Mouse (Mus musculus) limb, embryonic 14.5 days (tissue): ENCODE data around the gene Fam110a. TPM values are rescaled to one million over a fixed set of nuclear protein-coding genes. Genes with fewer than 3 reads are reported as not detected.

Experiments
- ATAC-seq: fragments of 200-750 bp; cut with Nextera tagmentation; 2 replicates; pipeline ENCODE4 v1.8.0; 2017; ENCODE audit warnings: low read depth, moderate number of reproducible peaks, moderate TSS enrichment; ENCODE audit not compliant: low FRiP score
- DNase-seq: peaks from one replicate; pipeline ENCODE4 v3.0.0-alpha.2; 2015; ENCODE audit warnings: low spot score
- H3K27ac ChIP-seq: fragments of 300-500 bp; sonication (generic); replicated peaks from 2 replicates; pipeline ENCODE4 v1.5.1; 2014; ENCODE audit warnings: low read depth, mild to moderate bottlenecking, low read length, moderate library complexity, mixed read lengths
- H3K27me3 ChIP-seq: fragments of 300-500 bp; sonication (generic); 2 replicates; pipeline ENCODE4 v1.6.1; 2014; ENCODE audit warnings: low read length, mixed read lengths; ENCODE audit not compliant: control insufficient read depth, insufficient read depth
- H3K36me3 ChIP-seq: fragments of 300-500 bp; sonication (generic); 2 replicates; pipeline ENCODE4 v1.6.1; 2014; ENCODE audit warnings: mild to moderate bottlenecking, low read length, moderate library complexity, mixed read lengths; ENCODE audit not compliant: control insufficient read depth, insufficient read depth
- H3K4me1 ChIP-seq: fragments of 300-500 bp; sonication (generic); 2 replicates; pipeline ENCODE4 v1.6.1; 2014; ENCODE audit warnings: antibody characterized with exemption, low read length, mixed read lengths; ENCODE audit not compliant: control insufficient read depth, insufficient read depth
- H3K4me2 ChIP-seq: fragments of 300-500 bp; sonication (generic); replicated peaks from 2 replicates; pipeline ENCODE4 v1.6.1; 2014; ENCODE audit warnings: low read depth, mild to moderate bottlenecking, low read length, moderate library complexity; ENCODE audit not compliant: severe bottlenecking
- H3K4me3 ChIP-seq: fragments of 300-500 bp; sonication (generic); replicated peaks from 2 replicates; pipeline ENCODE4 v1.5.1; 2014; ENCODE audit warnings: low read length
- H3K9ac ChIP-seq: fragments of 300-500 bp; sonication (generic); 2 replicates; pipeline ENCODE4 v1.6.1; 2014; ENCODE audit warnings: mild to moderate bottlenecking, low read depth, low read length, moderate library complexity; ENCODE audit not compliant: severe bottlenecking
- H3K9me3 ChIP-seq: fragments of 300-500 bp; sonication (generic); 2 replicates; pipeline ENCODE4 v1.6.1; 2016; ENCODE audit warnings: low read length; ENCODE audit not compliant: control insufficient read depth
- POLR2A ChIP-seq: fragments of 200-500 bp; IDR thresholded peaks from 2 replicates; pipeline ENCODE4 v1.8.0; 2012; ENCODE audit warnings: inconsistent platforms, mild to moderate bottlenecking, moderate library complexity, borderline replicate concordance; ENCODE audit not compliant: insufficient read depth, insufficient read length; ENCODE audit errors: extremely low read depth
- WGBS: fragments of 180-500 bp; shearing (Covaris S2); extraction: QIAGEN DNeasy Blood & Tissue Kit; methylation state at CpG from one replicate; pipeline ENCODE4 v1.1.7; 2014; 5-methylcytosine and 5-hydroxymethylcytosine counted together
- polyA plus RNA-seq, 2 experiments: library from polyadenylated mRNA; depleted of rRNA in 1 of 2; stranded (reverse) in 1 of 2; unstranded in 1 of 2; fragments of >200 nt; fragmentation: Nextera tagmentation in 1 of 2; extraction: Ambion mirVana in 1 of 2; gene quantifications; 2 replicates each; pipeline versions ENCODE4 v1.2.1 to v1.2.3; 2012 to 2014

Gene Fam110a
- polyA plus RNA-seq, 2 experiments, result 14.6 to 23.5 TPM

DNA sequence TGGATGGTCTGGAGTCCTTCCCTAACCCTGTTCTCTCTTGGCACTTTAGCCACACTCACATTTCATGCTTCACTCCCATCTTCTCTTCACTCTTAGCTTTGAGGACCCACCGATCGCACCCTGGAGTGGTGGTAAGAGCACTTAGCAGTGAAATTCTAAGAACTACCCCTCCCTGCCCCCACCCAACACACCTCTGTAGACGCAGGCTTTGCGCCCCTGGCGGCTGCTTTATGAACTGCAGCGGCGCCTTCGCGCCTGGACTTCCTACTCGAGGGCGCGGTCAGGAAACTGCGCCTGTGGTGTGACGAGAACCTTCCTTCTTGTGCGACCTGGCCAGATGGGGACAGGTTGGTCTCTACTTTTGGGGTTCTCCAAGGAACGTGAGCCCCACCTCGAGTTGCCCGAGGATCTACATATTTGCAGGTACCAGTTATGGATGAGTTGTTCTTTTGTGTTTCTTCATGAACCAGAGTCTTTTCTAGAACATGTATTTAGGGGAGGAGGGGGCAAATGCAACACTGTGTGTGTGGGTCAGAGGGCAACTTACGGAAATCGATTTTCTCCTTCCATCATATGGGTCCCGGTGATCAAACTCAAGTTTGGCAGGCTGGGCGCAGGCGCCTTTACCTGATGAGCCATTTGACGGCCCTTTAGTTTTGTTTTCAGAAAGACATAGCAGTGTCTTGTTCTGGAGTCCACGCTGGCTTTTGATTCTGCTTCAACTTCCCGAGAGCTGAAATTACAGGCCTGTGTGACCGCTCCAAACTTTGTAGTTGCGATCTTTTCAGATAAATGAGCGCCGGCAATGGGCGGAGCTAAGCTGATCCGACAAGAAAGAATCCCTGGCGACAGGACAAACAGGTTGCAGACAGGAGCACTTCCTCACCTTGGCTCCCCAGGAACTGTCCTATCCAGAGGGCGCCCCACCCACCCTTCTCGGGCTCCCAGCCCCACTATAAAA, 16.5 kb upstream of the Fam110a start, which contains the start of gene Slc52a3:
TSS of gene Slc52a3 (plus strand) at position 283 of the 961 bp plus-strand sequence.
- peak; percentile 76 for DNase-seq
- peaks cover 40% of the 10 kb centered on the region for H3K27me3 ChIP-seq

DNA sequence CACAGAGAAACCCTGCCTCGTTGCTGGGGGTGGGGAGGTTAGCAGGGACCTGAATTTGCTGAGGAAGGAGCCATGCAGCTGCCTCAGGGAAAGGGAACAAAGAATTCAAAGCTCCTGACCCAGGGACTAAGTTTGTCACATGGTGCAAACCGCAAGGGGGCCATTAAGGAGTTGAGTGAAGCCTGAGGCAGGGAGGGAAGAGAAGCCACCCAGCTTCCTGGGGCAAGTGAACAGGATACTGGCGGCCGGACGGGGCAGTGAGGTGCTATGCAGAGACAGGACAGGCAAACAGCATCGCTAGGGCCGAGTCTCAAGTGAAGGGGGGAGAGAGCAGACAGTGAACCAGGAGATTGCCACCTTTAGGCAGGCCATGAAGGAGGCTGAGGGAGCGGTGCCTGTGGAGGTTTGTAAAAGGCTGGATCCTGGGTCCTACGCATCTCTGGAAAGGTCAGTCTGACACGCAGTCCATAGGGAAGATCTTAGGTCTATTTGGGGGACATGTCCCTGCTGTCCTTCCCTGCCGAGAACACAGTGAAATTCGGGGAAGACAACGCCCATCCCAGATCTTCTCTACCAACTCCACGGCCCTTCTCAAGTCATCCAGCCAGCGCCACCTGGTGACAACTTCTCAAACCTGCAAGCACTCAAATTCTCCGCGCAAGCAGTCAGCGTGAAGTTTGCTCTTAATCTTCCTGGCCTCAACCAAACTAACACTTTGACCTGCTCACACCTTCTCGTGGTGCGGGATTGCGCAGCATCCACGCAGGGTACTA, 14.5 kb upstream of the Fam110a start:
- Histone ChIP-seq H3K4me3 (0 out of 2 replicates have a peak overlapping the region, but pooled peaks have one; percentile 12), H3K27ac (no peak overlapping the region), H3K4me1 (no peaks in the 10 kb centered on the region), H3K27me3 (peaks cover 25% of the 10 kb centered on the region), H3K4me2 (peak overlapping the region; percentile 38), H3K9ac (no peak overlapping the region), H3K9me3 (no peaks in the 10 kb centered on the region), H3K36me3 (no peaks in the 10 kb centered on the region)
- ATAC-seq (peak; percentile 58; the same call in 1 of the 2 replicates), DNase-seq (peak; percentile 71)
- 6% methylated on average over 21 of the region's 22 CpGs for WGBS
- no peak for TF ChIP-seq POLR2A

More for the DNA sequence above, 16.5 kb upstream of the Fam110a start, which contains the start of gene Slc52a3:
- peak; percentile 49 for ATAC-seq
- Histone ChIP-seq H3K27ac (no peak within 1 kb of the TSS), H3K4me2 (peak within 1 kb of the TSS; percentile 25; the same call in 1 of the 2 replicates), H3K36me3 (no peaks in the 10 kb centered on the region), H3K9ac (no peak within 1 kb of the TSS), H3K9me3 (no peaks in the 10 kb centered on the region), H3K4me3 (peak within 1 kb of the TSS; percentile 19), H3K4me1 (no peaks in the 10 kb centered on the region)
- WGBS, result 8% methylated on average over 35 of the region's 35 CpGs
- TF ChIP-seq POLR2A, result no peak

DNA sequence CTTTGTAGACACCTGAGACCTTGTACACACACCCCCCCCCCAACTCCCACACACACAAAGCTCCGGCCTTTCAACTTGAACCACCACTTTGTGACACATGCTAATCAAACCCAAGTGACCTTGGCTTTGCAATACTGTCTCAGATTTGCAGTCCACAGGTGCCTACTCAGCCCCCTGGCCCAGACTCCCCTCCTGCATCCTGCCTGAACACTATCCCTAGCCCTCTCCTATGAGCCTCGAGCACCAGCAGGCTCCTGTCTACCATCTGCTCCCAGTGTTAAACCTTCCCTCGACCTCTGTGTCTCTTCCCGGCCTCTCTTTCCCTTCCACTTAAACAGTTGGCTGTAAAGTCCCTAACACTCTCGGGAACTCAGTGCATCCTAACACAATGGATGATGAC, 11.4 kb upstream of the Fam110a start:
- WGBS, result 37% methylated on average over 5 of the region's 5 CpGs
- Histone ChIP-seq H3K4me3 (no peak overlapping the region), H3K9me3 (no peaks in the 10 kb centered on the region), H3K27me3 (peaks cover 10% of the 10 kb centered on the region), H3K4me2 (no peak overlapping the region), H3K27ac (no peak overlapping the region), H3K9ac (no peak overlapping the region), H3K4me1 (no peaks in the 10 kb centered on the region), H3K36me3 (no peaks in the 10 kb centered on the region)
- DNase-seq (no peak), ATAC-seq (no peak)
- no peak for TF ChIP-seq POLR2A

DNA sequence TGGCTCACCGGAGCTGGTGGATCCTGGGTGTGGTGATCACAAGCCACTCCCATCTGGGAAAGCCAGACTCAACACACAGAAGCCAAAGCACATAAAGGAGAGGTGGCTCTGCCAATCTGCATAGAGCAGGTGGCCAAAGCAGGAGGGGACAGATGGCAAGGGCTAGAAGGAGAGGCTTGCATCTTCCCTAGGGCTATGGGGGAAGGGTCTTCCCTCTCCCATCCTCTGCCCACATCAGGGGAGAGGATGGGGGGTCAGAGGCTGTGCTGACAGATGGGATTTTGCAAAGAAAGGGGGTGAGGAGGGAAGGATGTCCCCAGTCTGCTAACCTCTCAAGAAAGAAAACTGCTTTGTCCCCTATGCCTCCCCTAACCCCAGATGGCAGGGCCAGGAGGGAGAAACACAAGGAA, 11.0 kb upstream of the Fam110a start:
- Histone ChIP-seq H3K36me3 (no peaks in the 10 kb centered on the region), H3K4me3 (no peak overlapping the region), H3K27ac (no peak overlapping the region), H3K9me3 (no peaks in the 10 kb centered on the region), H3K4me1 (no peaks in the 10 kb centered on the region), H3K9ac (no peak overlapping the region), H3K27me3 (0 out of 2 replicates have a peak, but pooled peaks cover 9% of the 10 kb centered on the region), H3K4me2 (no peak overlapping the region)
- DNase-seq (no peak), ATAC-seq (no peak)
- TF ChIP-seq POLR2A, result no peak
- WGBS, result 5% methylated on average over 1 of the region's 1 CpGs

DNA sequence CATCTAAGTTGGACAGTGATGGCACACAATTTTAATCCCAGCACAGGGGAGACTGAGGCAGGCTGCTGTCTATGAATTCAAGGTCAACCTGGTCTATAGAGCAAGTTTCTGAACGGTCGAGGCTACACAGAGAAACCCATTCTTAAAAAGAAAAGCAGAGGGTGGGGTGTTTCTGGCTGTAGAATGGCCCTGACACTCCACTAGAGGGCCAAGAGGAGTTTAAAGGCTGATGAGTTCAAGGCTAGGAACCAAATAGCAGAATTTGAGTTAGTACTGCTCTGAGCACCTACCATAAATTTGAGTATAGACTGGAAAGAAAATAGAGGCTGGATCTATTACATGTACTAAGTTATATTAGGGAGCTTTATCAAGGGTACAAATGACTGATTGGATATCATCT, 9.0 kb upstream of the Fam110a start:
- Histone ChIP-seq H3K9ac (no peak overlapping the region), H3K36me3 (no peaks in the 10 kb centered on the region), H3K4me2 (no peak overlapping the region), H3K9me3 (no peaks in the 10 kb centered on the region), H3K27ac (no peak overlapping the region), H3K4me1 (peaks cover 4% of the 10 kb centered on the region; the same call in 1 of the 2 replicates), H3K27me3 (no peaks in the 10 kb centered on the region), H3K4me3 (no peak overlapping the region)
- no peak for TF ChIP-seq POLR2A
- ATAC-seq (no peak), DNase-seq (no peak)
- 79% methylated on average over 2 of the region's 2 CpGs for WGBS
